27 mouse cellular contexts compared by ENCODE assay signal in genomic region chr1:69519356-69519755, GRCm38 (mm10).
DNase-seq lines count a peak whose midpoint lies in the region; ATAC-seq and TF ChIP-seq lines count a peak whose summit lies in the region.
"Had no signal": no experiment of that assay in that cellular context is flagged by ENCODE, and none has a peak within 500 bp of the region (broad histone marks: within the 10 kb centered on the region; RNA-seq: fewer than 3 reads in every experiment).

No protein-coding gene starts in this region.

- peak; percentile 6 for DNase-seq in forebrain, postnatal 0 days
- peak; percentile 14 for DNase-seq in adipocyte (ENCODE audit: low spot score)
- peak; percentile 45 to 84 for DNase-seq in layer of hippocampus, adult 18-20 months (ENCODE audit: low spot score in 2 of 2)
- peak; percentile 8 to 14 for DNase-seq in layer of hippocampus, postnatal 36 days
- DNase-seq in right cerebral cortex, postnatal 14 days, result no peak
- DNase-seq in adrenal gland, postnatal 14 days, result no peak
- DNase-seq: adrenal gland, postnatal 10 days; cerebellum, adult 2 months; cerebellum, postnatal 25 days; gastrocnemius, postnatal 25 days; heart, adult 18-20 months; heart, postnatal 4 days; kidney, adult 9 months; kidney, postnatal 10 days; lung, postnatal 4 days had no signal

- H3K36me3 ChIP-seq in forebrain, postnatal 0 days (ENCODE audit: insufficient read depth), result no peaks in the 10 kb centered on the region
- no peaks in the 10 kb centered on the region for H3K36me3 ChIP-seq in forebrain, embryonic 15.5 days
- H3K36me3 ChIP-seq: embryonic facial prominence, embryonic 10.5 days; embryonic facial prominence, embryonic 15.5 days; heart, embryonic 12.5 days; hindbrain, embryonic 13.5 days; limb, embryonic 13.5 days; midbrain, embryonic 13.5 days; neural tube, embryonic 13.5 days had no signal

- no peaks in the 10 kb centered on the region for H3K4me1 ChIP-seq in forebrain, postnatal 0 days (ENCODE audit: insufficient read depth)
- H3K4me1 ChIP-seq in forebrain, embryonic 15.5 days, result no peaks in the 10 kb centered on the region
- H3K4me1 ChIP-seq: embryonic facial prominence, embryonic 10.5 days; embryonic facial prominence, embryonic 15.5 days; heart, embryonic 12.5 days; hindbrain, embryonic 13.5 days; limb, embryonic 13.5 days; midbrain, embryonic 13.5 days; neural tube, embryonic 13.5 days had no signal

- WGBS in forebrain, postnatal 0 days, result 69% methylated on average over 4 of the region's 4 CpGs
- 77% methylated on average over 4 of the region's 4 CpGs for WGBS in forebrain, embryonic 15.5 days

- no peak for TF ChIP-seq CTCF in forebrain, postnatal 0 days (IDR thresholded peaks at IDR 0.05; ENCODE audit: low read depth)

- H3K9me3 ChIP-seq in forebrain, postnatal 0 days (ENCODE audit: low read length), result no peaks in the 10 kb centered on the region
- H3K9me3 ChIP-seq in forebrain, embryonic 15.5 days, result no peaks in the 10 kb centered on the region
- H3K9me3 ChIP-seq: embryonic facial prominence, embryonic 10.5 days; embryonic facial prominence, embryonic 15.5 days; heart, embryonic 12.5 days; hindbrain, embryonic 13.5 days; limb, embryonic 13.5 days; midbrain, embryonic 13.5 days; neural tube, embryonic 13.5 days had no signal

- ATAC-seq in forebrain, postnatal 0 days, result no peak
- no peak for ATAC-seq in forebrain, embryonic 15.5 days (replicated peaks)
- ATAC-seq: CD4-positive, CD25-positive, alpha-beta regulatory T cell, adult 4 months; intestine, embryonic 16.5 days; midbrain, embryonic 13.5 days had no signal

- H3K27ac ChIP-seq in forebrain, postnatal 0 days (ENCODE audit: low read depth, low read length), result no peak overlapping the region
- H3K27ac ChIP-seq in forebrain, embryonic 15.5 days (replicated peaks), result no peak overlapping the region
- H3K27ac ChIP-seq: embryonic facial prominence, embryonic 10.5 days; embryonic facial prominence, embryonic 15.5 days; hindbrain, embryonic 13.5 days; left cerebral cortex, adult 2 months; limb, embryonic 13.5 days; midbrain, embryonic 13.5 days; neural tube, embryonic 13.5 days had no signal

- no peak overlapping the region for H3K4me2 ChIP-seq in forebrain, postnatal 0 days (ENCODE audit: low read depth)
- H3K4me2 ChIP-seq in forebrain, embryonic 15.5 days (replicated peaks), result no peak overlapping the region
- H3K4me2 ChIP-seq: embryonic facial prominence, embryonic 15.5 days; heart, embryonic 12.5 days; hindbrain, embryonic 13.5 days; limb, embryonic 13.5 days; liver, embryonic 11.5 days; midbrain, embryonic 13.5 days; neural tube, embryonic 13.5 days had no signal

- H3K27me3 ChIP-seq in forebrain, postnatal 0 days (ENCODE audit: insufficient read depth, low read length), result no peaks in the 10 kb centered on the region
- H3K27me3 ChIP-seq in forebrain, embryonic 15.5 days, result no peaks in the 10 kb centered on the region
- H3K27me3 ChIP-seq: embryonic facial prominence, embryonic 15.5 days; heart, embryonic 12.5 days; hindbrain, embryonic 13.5 days; limb, embryonic 13.5 days; midbrain, embryonic 13.5 days; neural tube, embryonic 13.5 days had no signal

- no peak overlapping the region for H3K4me3 ChIP-seq in forebrain, postnatal 0 days (ENCODE audit: low read depth, low read length)
- H3K4me3 ChIP-seq in forebrain, embryonic 15.5 days, result no peak overlapping the region
- H3K4me3 ChIP-seq: embryonic facial prominence, embryonic 10.5 days; embryonic facial prominence, embryonic 15.5 days; heart, embryonic 12.5 days; hindbrain, embryonic 13.5 days; left cerebral cortex, adult 2 months; limb, embryonic 13.5 days; midbrain, embryonic 13.5 days; neural tube, embryonic 13.5 days had no signal

- no peak overlapping the region for H3K9ac ChIP-seq in forebrain, postnatal 0 days
- no peak overlapping the region for H3K9ac ChIP-seq in forebrain, embryonic 15.5 days (replicated peaks)
- H3K9ac ChIP-seq: embryonic facial prominence, embryonic 15.5 days; heart, embryonic 12.5 days; hindbrain, embryonic 13.5 days; limb, embryonic 13.5 days; midbrain, embryonic 13.5 days; neural tube, embryonic 13.5 days had no signal

Comparison
In these comparisons a context has a peak if more than half of its experiments do, and no peak if none do; other contexts are left out.
1. DNase-seq: peak in forebrain, postnatal 0 days (single experiment), adipocyte (single experiment), layer of hippocampus, adult 18-20 months (2 of 2) and layer of hippocampus, postnatal 36 days (2 of 2); none in right cerebral cortex, postnatal 14 days (single experiment) and adrenal gland, postnatal 14 days (single experiment).